Mouse (Mus musculus): ENCODE results near the gene Bag3. TPM values are rescaled to one million over a fixed set of nuclear protein-coding genes. Genes with fewer than 3 reads are reported as not detected.

Gene Bag3
- polyA plus RNA-seq, 1 experiment from 2014 or later, result 9.3 TPM

Small RNAs within 50 kb of the gene (microRNA-seq; reads per million reads assigned to microRNA genes)
- gene Gm24365, result not detected

Other genes with a start within 250 kb of the Bag3 start
- gene BC017158, start 225.4 kb upstream of the Bag3 start, polyA plus RNA-seq (2016; fragmentation: Nextera tagmentation; extraction: Ambion mirVana), result 27.9 and 28.4 TPM in 2 replicates
- 2.7 and 3.5 TPM in 2 replicates for gene Rgs10, start 104.9 kb upstream of the Bag3 start, polyA plus RNA-seq (2016; fragmentation: Nextera tagmentation; extraction: Ambion mirVana)
- gene Tial1, start 61.9 kb upstream of the Bag3 start, polyA plus RNA-seq (2016; fragmentation: Nextera tagmentation; extraction: Ambion mirVana), result 24.2 and 24.9 TPM in 2 replicates
- gene Inpp5f, start 87.7 kb downstream of the Bag3 start, polyA plus RNA-seq (2016; fragmentation: Nextera tagmentation; extraction: Ambion mirVana), result 19.8 and 22.2 TPM in 2 replicates
- gene Mcmbp, start 216.9 kb downstream of the Bag3 start, polyA plus RNA-seq (2016; fragmentation: Nextera tagmentation; extraction: Ambion mirVana), result 76.7 and 78.1 TPM in 2 replicates
- gene Sec23ip, start 221.3 kb downstream of the Bag3 start, polyA plus RNA-seq (2016; fragmentation: Nextera tagmentation; extraction: Ambion mirVana), result 37.1 and 39.1 TPM in 2 replicates